Mouse (Mus musculus) kidney, postnatal 25 days (tissue): ENCODE data around the gene Mctp2.
A peak's percentile ranks its signal among the peaks of the same experiment; 100 is the strongest.
"Not testable (repeated sequence)": the region's sequence is repeated elsewhere in the genome, so short reads cannot be mapped to it uniquely, and the experiment has no call there.

Experiments
- DNase-seq, 2 experiments: peaks; one replicate each; pipeline ENCODE4 v3.0.0; 2021; ENCODE audit warnings: mixed read lengths in 2 of 2

Gene Mctp2

DNA sequence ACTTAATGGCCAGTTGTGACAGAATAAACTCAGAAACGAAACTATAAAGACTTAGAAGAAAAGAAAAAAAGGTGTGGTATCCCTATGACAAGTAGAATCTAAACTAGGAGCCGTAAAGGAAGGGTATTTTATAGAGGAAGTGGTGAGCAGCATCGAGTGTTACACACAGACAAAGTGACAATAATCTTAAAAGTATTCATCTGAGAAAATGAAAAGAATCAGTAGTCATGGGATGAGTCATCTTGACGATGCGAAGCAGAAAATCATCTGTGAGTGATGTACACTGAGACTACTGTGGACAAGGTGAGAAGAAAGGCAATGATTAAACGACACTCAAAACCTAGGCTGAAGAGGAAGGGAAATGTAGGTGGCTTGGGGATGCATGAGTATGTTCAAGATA, 36.4 kb downstream of the Mctp2 start:
- DNase-seq = no peak

DNA sequence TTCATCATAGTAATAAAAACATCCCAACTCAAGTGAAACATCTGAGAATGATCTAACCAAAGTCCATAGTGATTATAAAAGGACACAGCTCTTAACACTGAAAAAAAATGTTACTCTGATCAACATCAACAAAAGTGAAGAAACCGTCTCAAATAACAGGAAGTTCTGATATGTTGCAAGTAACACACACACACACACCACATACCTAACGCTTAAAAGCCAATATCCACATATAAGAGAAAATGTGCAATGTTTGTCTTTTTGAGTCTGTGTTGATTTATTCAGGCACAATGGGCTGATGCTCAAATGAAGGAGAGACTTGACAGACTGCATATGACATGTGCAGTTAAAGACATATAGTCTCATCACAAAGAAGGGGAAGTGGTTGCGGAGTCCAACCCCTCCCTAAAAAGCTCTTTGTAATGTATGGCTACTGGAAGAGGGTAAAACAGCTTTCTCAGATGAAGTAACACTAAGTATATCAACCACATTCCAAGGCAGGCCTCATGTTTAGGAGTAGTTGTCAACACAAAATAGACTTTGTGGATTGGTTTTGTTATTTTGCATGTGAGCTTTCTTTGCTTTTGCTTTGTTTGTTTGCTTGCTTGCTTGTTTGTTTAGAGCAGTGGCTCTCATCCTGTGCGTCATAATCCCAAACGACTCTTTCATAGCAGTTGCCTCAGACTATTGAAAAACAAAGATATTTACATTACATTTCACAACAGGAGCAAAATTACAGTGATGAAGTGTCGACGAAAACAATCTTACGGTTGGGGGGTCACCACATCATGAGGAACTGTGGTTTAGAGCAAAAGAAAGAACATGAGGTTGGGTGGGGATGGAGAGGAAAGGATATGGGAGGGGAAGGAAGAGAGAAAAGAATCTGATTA, 45.4 kb downstream of the Mctp2 start:
- DNase-seq = no peak

DNA sequence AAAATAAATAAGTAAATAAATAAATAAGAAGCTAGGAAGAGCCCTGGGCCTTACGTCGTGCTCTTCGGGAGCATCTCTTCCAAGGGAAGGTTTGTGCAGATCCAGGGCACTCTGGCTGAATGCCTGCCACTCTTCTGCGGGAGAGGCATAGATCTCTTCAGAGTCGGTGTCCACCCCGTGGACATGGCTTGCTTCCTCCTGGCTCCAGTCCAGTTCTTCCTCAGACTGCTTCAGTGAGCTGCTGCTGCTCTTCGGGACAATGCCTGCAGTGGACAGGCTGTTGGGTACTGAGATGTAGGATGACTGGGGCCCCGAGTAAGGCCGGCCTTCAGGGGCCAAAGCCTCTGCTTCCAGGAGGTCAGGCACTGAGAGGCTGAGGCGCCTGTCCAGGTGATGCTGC, 47.4 kb downstream of the Mctp2 start:
- DNase-seq = peak in 1 of 2 experiments; percentile 3

DNA sequence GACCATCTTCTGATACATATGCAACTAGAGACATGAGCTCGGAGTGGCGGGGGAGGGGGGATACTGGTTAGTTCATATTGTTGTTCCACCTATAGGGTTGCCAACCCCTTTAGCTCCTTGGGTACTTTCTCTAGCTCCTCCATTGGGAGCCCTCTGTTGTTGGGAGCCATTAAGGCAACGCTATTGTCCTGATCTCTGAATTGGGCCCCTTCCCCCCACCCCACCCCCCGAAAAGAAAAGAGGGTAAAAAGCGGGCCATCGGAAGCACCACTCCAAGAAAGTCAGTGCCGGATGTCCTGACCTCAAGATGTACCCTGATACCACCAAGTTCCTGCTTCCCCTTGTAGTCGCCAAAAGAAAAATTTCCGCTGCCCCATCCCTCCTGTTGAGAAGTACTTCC, 56.1 kb downstream of the Mctp2 start:
- DNase-seq = not testable (repeated sequence)

DNA sequence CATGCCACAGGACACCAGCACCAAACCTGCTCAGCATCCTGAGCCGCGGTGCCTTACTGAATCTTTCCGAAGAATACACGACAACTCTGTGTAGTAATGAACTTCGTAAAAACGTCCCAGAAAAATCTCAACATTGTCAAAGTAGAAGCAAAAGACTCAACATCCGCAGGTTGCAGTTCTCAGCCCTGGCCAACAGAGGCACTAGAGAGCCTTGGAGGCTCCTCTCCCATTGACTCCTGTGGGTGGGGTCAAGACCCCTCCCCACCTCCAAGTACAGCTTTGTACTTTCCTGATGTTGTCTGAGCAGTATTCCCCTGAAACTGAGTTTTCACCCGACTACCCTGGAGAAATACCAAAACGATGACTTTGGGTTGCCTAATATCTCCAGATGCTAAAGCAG, 65.1 kb downstream of the Mctp2 start:
- no peak for DNase-seq

DNA sequence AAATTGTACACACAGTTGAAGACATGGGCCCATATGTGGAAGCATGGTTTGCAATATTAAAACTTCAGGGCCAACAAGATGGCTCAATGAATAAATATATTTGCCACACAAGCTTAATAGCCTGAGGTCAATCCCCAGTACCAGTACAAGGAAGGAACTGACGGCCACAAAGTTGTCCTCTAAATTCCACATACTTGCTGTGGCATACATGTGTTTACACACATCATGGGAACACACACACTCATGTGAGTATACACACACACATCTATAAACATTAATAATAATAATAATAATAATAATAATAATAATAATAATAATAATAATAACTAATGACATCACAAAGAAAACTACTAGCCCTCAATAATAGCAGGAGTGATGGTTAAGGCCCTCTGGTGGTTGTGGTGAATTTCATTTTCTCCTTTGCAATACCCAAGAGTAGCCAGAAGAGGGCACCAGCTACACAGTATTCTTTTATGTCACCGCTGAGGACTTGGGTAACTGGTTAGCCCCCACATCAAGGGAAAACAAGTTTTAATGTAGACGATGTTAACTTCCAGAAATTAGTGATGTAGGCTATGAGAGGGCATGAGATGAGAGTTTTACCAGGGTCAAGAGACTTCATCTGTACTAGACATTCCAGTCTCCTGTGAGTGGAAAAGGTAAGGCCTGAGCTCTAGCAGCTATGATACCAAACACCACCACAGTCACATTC, 66.5 kb downstream of the Mctp2 start:
- peak in 1 of 2 experiments; percentile 40 for DNase-seq

DNA sequence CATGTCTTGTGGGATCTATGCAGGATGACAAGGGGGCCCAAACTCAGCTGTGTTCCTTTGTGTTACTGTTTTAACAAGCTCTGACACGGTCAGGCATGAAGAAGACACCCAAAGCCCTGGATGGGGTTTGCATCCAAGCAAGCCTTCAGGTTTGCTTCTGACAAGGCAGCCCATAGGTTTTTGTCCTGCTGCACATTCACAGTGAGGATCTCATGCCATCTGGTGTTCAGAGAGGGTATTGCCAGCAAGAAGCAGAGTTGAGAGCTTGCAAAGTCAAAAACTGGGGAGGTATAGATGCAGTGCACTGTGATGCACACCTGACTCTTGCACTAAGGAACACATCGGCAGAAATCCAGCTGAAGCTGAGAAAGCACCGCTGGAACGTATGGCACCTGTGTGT, 67.8 kb downstream of the Mctp2 start:
- peak; percentile 67 to 86 for DNase-seq

DNA sequence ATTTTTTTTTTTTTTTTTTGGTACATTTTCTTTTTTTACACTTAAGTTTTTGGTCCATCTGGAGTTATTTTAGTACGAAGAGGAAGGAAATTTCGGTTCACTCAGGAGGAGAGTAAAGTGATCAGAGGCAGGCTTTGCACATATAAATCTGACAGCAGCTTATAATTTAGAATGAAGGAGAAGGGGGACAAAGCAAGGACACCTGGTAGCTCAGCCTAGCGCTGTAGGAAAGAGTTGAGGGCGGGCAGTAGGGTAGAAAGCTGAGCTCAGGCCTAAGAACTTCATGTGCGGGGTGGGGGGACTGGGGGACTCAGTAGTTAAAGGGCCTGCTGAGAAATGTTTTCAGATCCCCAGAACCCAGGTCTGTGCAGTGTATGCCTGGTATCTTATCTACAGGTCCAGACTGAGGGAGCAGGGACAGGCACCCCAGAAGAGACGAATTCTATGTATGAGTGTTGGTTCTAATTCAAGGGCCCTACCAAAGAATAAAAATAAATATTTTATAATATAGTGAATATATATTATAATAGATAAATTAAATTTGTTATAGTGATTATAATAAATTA, 71.9 kb downstream of the Mctp2 start:
- no peak for DNase-seq

DNA sequence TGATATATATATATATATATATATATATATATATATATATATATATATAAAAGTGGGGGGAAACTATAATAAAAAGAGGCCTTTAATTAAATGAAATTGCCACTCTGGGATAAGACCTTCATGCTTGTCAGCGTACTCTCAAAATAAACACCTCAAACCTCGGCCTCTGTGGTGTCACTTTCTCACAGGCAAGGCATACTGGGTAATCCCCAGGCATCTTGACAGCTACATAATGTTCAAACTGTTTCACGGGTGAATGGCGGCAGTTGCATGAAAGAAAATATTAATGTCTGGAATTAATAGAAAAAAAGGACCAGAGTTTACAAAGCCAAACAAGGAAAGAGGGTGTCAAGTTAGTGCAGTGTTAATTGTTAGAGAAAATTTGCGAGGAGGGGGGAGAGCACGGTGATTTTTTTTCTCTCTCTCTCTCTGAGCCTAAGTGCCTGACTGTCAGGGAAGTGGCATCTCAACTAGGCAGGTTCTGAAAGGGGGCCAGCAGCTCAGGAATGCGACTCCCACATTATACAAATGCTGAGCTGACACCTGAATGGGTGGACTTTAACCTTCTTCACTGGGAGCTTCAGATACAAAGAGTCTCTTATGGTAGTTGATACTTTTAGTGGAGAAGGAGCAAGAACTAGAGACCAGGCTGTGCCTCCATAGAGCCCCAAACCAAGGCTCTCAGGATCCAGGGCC, 75.1 kb downstream of the Mctp2 start:
- peak in 1 of 2 experiments; percentile 15 for DNase-seq

DNA sequence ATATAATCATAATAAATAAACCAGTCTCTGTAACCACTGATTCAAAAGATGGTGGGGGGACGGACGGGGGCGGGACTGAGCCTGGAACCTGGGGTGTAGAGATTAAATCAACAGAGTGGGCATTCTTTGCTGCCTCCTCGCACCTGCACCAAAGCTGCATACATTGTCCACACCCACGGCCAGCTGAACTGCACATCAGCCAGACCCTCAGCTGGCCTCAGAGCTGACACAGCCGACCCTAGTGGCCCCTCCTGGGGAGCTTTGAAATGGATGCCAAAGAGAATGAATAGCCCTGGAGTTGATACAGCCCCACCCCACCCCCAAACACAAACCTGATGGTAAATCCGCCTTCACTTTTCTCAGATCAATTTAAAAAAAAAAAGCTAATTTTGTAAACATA, 76.5 kb downstream of the Mctp2 start:
- peak in 1 of 2 experiments; percentile 36 for DNase-seq

DNA sequence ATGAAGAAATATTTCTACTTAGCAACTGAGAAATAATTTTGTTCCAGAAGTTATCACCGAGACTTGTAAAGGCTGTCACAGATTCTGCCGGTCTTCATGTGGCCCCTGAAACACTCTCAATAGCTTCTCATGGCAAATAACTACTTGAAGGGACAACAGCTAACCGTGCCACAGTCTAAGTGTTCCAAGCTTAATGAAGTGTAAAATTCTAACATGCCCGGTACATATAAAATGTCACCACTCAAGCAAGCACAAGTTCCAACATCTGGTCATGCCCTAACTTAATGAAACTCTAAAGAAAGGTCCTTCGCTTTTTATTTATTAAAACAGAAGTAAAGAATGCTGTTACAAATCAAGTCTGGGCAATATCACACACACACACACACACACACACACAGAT, 82.8 kb downstream of the Mctp2 start:
- no peak for DNase-seq

DNA sequence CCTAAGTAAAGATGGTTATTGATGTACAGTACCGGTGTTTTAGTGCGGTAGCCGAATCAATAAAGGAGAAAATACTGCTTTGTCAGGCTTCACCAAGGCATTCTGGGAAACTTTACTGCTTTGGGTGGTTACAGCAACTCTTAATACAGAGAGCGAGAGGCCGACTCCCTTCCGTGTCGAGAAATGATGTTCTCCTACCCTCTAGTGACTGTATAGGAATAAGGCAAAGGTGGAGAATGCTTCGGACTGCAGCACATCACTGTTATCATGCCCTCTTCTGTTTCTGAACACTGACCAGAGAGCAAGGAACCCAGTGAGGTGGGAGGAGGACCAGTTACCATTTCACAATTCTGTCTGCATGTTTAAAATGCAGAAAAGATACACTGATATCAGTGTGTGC, 83.9 kb downstream of the Mctp2 start:
- DNase-seq = no peak

DNA sequence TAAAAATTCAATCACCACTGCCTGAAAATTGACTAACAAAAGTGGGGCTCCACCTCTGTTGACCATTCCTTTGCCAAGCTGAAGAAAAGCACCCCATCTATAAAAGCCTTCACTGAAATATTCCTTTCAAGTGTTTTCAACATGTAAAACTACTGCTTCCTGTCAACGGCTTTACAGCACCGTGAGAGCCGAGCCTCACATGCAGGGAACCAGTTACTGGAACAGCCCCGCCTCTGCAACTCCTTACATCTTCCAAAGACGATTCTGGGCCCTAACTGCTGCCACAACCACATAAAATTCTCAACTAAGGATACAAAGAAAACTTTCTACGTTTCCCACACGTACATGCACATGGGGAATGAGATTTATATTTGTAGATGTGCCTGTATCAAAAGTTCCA, 88.4 kb downstream of the Mctp2 start:
- no peak for DNase-seq

DNA sequence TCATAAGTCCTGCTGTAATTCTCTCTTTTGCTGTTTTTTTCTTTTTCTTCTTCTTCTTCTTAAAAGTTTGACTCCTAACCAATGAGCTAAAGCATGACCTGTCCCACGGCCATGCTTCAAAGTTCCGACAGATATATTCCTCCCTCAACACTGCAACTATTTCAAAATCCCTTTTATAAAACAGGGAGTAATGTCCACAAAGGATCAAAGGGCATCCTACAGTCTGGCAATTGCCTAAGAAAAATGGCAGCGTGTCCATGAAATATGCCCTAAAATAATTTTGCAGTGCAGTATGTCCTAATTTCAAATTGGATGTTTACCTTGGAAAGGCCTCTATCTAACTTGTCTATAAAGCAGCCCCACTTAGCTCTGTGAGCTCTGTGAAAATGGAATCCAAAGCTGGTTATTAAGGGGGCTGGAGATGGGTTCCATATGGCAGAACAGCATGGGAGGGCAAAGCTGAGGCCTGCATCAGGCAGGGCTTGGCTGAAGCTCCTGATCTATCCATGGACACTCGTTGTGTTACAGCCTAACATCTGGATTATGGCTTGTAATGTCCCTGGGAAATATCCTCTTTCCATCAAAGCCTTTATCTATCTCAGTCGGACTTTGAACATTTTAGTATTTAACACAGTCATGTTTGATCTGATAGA, 90.7 kb downstream of the Mctp2 start:
- no peak for DNase-seq

DNA sequence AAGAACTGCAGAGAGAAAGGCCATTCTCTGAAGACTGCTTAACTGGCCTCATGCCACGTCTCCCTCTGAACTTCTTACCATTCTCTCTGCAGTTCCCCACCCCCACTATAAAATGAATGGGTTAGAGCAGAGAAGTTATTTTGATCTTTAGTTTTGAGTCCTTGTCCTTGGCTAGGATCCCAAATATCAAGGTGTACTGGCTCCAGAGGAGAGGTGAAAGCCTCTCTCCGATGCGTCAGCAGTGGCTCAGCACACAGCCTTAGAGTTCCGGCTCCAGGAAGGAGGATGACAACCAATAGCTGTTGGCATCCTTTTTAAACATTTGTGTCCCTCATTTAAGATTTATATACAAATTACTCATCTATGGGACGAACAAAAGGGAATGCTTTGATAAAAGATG, 96.2 kb downstream of the Mctp2 start:
- DNase-seq = peak in 1 of 2 experiments; percentile 67

DNA sequence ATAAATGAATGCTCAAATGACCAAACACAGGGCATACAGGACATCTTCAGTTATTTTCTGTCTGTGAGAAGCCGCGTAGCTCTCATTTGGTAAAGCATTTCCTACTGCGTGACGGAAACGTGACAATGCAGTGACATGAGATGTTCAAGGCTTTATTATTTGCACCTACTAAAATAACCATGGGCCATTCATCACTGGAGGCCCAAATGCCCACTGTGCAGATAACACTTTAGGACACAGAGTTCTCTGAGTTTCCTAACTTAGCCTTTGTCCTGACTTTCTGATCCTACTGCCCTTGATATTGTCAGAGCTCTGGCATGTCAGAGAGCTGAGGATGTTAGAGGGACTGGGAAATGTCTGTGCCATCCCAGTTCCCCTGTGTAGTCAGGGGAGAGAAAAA, 97.1 kb downstream of the Mctp2 start:
- DNase-seq = peak; percentile 24 to 68

DNA sequence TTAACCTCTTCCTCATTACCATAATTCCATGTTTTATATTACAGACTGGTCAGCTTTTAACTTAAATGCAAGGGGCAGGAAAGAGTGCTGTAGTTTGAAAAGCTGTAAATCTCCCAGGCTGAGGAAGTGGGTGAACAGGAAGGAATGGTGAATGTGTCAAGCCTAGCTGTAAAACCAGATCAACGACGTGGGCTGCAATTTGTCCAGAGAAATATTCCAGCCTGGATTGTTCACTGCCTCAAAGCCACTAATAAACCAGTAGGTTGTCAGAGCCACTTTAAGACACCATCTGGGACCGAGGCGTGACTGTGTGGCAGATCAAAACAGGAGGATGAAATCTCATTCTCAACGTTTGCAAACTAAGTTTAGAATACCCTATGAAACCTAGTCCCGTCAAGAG, 99.6 kb downstream of the Mctp2 start:
- no peak for DNase-seq

DNA sequence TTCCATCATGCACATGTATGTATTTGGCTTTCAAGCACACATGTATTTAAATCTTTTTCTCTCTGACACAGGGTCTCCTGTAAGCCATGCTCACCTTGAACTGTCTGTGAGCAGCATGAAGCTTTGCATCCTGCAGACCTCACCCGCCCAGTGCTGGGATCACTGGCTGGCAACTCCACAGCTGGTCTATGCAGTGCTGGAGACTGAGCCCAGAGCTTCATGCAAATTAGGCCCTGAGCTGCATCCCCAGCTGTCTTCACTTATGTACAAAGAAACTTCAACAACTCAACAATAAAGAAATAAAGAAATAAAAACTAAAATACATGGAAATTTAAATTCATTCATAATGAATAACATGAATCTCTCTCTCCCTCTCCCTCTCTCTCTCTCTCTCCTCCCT, 110.7 kb downstream of the Mctp2 start:
- DNase-seq = no peak

DNA sequence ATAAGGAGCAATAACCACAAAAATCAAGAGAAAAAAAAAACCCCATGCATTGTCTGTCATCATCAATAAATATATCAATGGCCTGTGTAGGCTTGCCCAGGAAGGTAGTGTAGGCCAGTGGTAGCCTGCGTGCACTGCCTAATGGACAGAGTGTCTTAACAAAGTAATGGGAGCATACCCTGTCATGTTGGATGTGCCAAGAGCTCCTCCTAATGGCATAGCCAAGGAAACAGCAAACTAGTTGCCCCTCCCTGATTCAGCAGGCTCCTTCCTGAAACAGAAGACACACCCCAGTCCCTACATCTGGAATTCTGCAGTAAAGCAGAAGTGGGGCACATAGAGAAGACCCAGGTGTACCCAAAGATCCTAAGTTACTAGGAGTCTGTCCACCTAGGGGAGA, 113.1 kb downstream of the Mctp2 start:
- peak in 1 of 2 experiments; percentile 38 for DNase-seq

DNA sequence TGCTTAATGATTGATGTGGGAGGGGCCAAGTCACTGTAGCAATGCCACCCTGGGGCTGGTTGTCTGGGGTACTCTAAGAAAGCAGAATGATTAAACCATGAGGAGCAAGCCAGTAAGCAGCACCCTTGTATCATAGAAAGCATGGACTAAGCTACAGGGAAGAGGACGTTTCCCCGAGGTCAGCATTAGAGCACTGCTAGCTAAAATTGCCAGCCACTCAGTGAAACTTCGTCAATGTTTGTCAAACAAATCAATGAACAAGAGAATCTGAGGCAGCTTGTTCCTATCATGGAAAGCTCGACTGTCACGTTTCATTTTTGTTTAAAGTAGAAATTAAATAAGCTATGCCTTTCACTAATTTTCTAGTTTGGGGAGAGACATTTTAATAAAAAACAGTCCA, 124.8 kb downstream of the Mctp2 start:
- no peak for DNase-seq

DNA sequence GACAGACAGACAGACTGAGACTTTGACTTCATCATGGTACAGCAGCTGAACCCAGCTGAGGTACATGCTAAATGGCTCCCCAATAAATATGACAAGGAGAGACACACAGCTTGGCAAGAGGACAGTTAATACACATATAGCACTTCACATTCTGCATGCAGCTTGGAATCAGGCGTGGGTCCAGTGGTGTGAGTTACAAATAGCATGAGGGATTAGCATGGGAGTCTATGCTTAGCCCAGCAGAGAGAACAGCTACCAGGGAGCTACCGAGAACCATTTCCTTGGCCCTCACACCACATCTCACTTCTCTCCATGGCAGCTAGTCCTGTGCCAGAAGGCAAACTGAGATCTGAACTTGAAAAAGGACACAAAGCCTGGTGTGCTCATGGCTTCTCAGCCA, 137.1 kb downstream of the Mctp2 start:
- DNase-seq = no peak
